Mouse (Mus musculus): ENCODE measurements around the gene Cbx8. TPM values are rescaled to one million over a fixed set of nuclear protein-coding genes. Genes with fewer than 3 reads are reported as not detected.

Cbx8 gene
- polyA plus RNA-seq, 1 experiment from 2014 or later = 8.5 TPM

DNA sequence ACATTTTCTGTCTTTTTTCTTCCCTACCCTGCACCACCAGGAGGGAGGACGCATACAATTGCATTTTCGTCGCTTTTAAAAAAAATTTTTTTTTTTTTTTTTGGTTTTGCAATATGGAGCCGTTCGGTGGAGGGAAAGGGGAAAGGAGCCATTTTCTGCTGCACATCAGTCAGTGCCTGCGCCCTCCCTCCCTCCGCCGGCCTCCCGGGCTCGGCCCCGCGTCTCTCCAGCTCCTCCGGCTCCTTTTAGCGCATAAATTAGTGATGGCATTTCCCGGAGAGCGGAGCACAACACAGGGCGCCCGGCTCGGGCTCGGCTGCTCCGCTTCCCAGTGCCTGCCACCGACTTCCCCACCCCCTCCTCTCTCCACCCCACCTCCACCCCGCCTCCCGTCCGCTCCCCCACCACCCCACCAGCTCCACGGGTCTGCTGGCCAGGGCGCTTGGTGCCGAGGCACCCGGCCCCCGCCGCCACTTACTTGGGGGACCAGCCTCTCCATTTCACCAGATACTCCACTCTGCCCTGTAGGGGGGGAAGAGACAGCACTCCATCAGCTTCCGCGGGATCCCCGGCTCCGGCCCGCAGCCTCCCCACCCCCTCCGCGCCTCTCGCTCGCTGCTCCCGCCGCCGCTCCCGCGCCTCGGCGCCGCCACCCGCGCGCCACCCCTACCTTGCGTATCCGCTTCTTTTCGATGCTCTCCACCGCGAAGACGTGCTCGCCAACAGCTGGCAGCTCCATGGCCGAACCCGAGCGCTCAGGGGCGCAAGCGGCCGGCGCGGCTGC lies 44.7 kb upstream of the Cbx8 start:
- Histone ChIP-seq H3K9ac (ENCODE audit: low read depth, low read length) (peak overlapping the region; percentile 94), H3K27ac (ENCODE audit: low read length) (peak overlapping the region; percentile 99), H3K4me2 (ENCODE audit: low read length) (peak overlapping the region; percentile 76), H3K27me3 (ENCODE audit: control insufficient read depth, insufficient read depth, low read depth, low read length) (peaks cover 26% of the 10 kb centered on the region), H3K4me3 (ENCODE audit: low read depth, low read length) (peak overlapping the region; percentile 95), H3K36me3 (ENCODE audit: control insufficient read depth, insufficient read depth, low read length) (peaks cover 16% of the 10 kb centered on the region; the same call in 1 of the 2 replicates), H3K4me1 (ENCODE audit: control insufficient read depth, insufficient read depth, low read length) (peaks cover 62% of the 10 kb centered on the region), H3K9me3 (replicated peaks; ENCODE audit: control insufficient read depth, low read length, poor library complexity, severe bottlenecking) (no peaks in the 10 kb centered on the region)
- WGBS = under 1% methylated on average over 43 of the region's 66 CpGs
- ATAC-seq = peak; percentile 65

DNA sequence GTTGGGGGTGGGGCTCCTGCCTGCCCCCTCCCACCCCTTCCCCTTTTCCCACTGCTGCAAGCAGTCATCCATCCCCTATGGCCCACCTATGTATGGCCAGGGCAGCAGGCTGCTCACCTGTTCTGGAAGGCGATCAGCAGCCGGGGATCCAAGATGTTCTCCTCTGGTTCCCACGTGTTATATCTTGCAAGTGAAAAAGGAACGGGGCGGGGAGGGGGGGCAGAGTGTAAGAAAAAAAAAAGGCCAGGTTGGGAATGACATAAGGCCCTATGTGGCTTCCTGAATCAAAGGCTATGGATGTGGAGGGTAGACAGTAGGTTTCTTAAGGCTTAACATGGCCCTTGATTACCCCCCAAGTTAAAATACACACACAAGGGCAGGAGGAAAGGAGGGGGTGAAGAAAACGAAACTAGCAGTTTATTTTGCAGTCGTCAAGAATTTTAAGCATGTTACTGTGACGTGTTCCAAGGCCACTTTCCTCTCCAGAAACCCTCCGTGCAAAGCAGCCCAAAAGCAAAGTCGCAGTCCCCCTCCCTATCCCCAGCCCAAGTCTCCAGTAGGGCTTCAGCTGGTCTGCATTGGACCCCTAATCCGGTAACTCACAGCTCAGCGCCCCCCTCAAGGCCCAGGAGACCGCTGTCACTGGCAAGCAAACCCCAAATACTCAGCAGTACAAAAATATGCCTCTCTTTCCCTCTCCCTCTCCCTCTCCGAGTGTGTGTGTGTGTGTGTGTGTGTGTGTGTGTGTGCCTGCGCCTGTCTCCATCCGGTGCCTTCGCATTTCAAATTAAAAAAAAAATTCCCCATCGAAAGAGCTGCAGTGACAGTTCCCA lies 43.9 kb upstream of the Cbx8 start:
- Histone ChIP-seq H3K4me3 (ENCODE audit: low read depth, low read length) (peak overlapping the region; percentile 95), H3K4me2 (ENCODE audit: low read length) (peak overlapping the region; percentile 76), H3K4me1 (ENCODE audit: control insufficient read depth, insufficient read depth, low read length) (peaks cover 59% of the 10 kb centered on the region), H3K27ac (ENCODE audit: low read length) (peak overlapping the region; percentile 99), H3K9ac (ENCODE audit: low read depth, low read length) (peak overlapping the region; percentile 94), H3K27me3 (ENCODE audit: control insufficient read depth, insufficient read depth, low read depth, low read length) (peaks cover 26% of the 10 kb centered on the region), H3K36me3 (ENCODE audit: control insufficient read depth, insufficient read depth, low read length) (peaks cover 16% of the 10 kb centered on the region; the same call in 1 of the 2 replicates), H3K9me3 (replicated peaks; ENCODE audit: control insufficient read depth, low read length, poor library complexity, severe bottlenecking) (no peaks in the 10 kb centered on the region)
- 2% methylated on average over 18 of the region's 18 CpGs for WGBS
- ATAC-seq = no peak

DNA sequence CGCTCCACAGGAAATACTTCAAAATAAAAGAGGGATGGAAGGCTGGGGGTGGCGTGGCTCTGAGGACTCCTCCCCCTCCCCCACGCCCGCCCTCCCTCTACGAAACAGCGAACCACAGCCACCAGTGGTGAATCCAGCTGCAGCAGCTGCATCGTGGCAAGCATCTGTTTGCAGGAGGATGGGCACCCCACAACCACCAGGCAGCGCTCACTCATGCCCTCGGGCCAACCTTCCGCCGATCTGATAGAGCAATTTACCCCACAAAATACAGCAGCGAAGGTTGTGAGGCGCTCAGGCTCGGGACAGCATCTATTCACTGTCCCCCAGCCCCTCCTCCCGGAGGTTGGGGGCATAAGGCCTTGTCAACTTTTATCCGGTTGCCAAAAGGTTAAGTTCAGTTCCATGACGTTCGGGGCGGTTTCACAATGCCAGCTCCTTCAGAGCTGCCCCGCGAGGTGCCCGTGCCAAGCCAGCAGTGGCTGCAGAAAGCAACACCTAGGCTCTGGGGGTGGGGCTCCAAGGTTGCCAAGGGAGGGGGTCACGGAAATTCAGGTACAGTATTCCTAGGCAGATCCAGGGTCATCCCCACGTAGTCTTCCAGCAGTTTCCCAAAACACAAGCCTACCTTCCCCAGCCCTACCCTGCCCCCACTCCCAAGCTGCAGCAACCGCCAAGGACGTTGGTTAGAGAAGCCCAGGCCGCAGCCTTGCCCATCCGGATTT lies 43.1 kb upstream of the Cbx8 start:
- no peak for ATAC-seq
- Histone ChIP-seq H3K9ac (ENCODE audit: low read depth, low read length) (peak overlapping the region; percentile 94), H3K27ac (ENCODE audit: low read length) (peak overlapping the region; percentile 99), H3K27me3 (ENCODE audit: control insufficient read depth, insufficient read depth, low read depth, low read length) (peaks cover 19% of the 10 kb centered on the region), H3K4me3 (ENCODE audit: low read depth, low read length) (peak overlapping the region; percentile 95), H3K9me3 (replicated peaks; ENCODE audit: control insufficient read depth, low read length, poor library complexity, severe bottlenecking) (no peaks in the 10 kb centered on the region), H3K4me1 (ENCODE audit: control insufficient read depth, insufficient read depth, low read length) (peaks cover 60% of the 10 kb centered on the region), H3K4me2 (ENCODE audit: low read length) (peak overlapping the region; percentile 76), H3K36me3 (ENCODE audit: control insufficient read depth, insufficient read depth, low read length) (peaks cover 16% of the 10 kb centered on the region; the same call in 1 of the 2 replicates)
- WGBS = 4% methylated on average over 26 of the region's 28 CpGs

DNA sequence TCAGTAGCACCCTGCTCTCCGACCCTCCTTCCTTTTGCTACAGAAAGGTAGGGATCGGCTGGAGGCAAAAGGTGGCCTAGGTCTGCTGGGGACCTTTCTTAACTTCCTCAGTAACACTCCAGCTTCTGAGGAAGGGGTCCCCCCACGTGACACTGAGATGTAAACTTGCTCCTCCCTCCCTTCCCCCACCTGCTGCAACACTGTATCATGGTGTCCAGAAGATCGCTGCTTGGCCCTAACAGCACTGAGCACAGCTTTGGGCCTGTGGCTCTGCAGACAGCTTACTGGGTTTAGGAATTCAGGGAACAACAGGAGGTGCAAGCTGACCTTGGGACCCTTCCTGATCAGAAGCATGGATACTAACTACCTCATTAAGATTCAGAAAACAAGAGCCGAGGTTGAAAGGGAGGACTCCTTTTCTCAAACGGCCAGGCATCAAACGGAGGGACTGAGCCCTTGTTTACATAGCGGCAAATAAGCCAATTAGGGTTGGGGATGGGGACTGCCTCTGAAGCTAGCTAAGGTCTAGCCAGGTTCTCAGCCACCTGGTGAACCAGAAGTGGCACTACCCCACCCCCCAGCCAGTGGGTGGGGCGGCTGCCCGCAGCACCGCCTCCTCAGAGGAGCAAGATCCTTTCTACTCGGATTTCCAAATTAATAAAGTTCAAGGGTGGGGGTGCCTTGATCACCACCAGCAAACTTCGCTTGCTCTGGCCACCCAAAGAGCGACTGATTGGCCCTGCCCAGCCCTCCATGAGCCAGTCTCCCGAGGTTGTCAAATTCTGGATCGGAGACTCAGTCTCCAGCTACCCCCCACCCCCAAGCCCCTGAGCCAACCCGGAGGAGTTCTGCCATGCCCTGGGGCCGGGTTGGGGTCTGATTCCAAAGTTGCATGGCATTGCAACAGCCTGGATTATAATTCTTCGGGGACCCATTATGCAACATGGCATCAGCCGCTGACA lies 42.1 kb upstream of the Cbx8 start:
- peak overlapping the region; percentile 76 for H3K4me2 ChIP-seq (ENCODE audit: low read length)
- H3K9ac ChIP-seq (ENCODE audit: low read depth, low read length) = peak overlapping the region; percentile 94
- no peak for ATAC-seq
- no peak overlapping the region for H3K27ac ChIP-seq (ENCODE audit: low read length)
- peaks cover 15% of the 10 kb centered on the region for H3K27me3 ChIP-seq (ENCODE audit: control insufficient read depth, insufficient read depth, low read depth, low read length)
- peaks cover 69% of the 10 kb centered on the region for H3K4me1 ChIP-seq (ENCODE audit: control insufficient read depth, insufficient read depth, low read length)
- H3K9me3 ChIP-seq (replicated peaks; ENCODE audit: control insufficient read depth, low read length, poor library complexity, severe bottlenecking) = no peaks in the 10 kb centered on the region
- WGBS = 15% methylated on average over 20 of the region's 20 CpGs
- H3K4me3 ChIP-seq (ENCODE audit: low read depth, low read length) = peak overlapping the region; percentile 95
- H3K36me3 ChIP-seq (ENCODE audit: control insufficient read depth, insufficient read depth, low read length) = peaks cover 16% of the 10 kb centered on the region; the same call in 1 of the 2 replicates

DNA sequence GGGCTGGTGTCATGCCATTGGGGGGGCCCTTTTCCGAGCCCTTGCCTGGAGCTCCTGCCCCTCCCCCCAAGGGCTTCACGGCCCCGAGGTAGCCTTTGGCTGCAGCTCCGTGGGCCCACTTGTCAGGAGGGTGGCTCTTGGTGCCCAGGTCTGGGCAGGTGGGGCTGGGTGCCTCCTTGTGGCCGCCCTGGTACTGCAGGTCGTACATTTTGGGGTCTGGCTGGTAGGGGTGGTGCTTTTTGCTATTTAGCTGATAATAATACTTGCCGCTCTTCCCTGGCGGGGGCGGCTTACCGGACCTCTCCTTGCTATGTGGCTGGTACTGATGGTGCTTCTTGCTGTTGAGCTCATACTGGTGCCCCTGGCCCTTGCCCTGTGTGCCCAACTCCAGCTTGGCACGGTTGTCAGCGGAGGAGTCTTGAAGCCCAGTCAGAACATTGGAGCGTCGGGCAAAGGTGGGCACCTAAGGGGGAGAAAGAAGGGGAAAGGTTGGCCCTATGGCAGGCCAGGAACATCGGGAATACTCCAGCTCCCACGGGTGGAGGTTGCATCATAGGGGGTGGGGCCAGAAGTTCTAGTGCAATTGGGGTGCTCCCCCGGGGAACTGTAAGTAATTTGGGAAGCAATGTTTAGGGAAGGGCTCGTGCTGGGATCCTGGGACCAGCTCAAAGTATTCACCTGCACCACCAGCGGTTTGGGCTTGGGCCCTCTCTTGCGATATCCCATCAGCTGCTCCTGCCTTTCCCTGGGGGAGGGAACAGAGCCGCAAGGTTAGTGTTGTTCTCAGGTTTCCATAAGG lies 41.3 kb upstream of the Cbx8 start:
- peaks cover 16% of the 10 kb centered on the region; the same call in 1 of the 2 replicates for H3K36me3 ChIP-seq (ENCODE audit: control insufficient read depth, insufficient read depth, low read length)

DNA sequence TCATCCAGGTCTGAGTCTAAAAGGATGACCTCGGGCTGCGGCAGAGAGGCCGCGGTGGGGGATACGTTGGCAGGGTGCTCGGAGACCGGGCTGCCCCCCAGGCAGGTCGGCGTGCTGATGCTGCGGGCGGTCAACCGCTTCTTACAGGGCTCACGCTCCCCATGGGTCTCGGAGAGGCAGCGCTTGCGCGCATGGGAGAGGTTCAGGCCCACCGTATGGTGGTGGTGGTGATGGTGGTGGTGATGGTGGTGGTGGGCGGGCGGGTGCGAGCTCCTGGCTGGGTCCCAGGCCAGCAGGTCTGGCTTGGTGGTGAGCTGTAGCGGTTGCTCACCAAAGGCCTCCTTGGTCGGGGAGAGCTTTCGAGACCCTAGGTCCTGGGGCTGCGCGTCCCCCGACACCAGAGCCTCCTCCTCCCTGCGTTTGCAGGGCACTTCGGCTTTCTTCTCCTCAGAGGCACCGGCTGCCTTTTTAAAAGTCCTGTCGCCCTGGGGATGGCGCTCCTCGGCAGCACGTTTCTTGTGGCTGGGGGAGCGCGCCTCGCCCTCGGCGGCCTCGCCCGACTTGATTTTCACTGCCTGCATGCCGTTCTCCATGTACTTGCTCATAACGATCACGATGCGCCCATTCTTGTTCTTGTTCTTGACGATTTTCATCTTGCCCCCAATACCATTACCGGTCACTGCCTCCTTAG lies 40.5 kb upstream of the Cbx8 start:
- WGBS = 27% methylated on average over 47 of the region's 47 CpGs

More for the DNA sequence above, 41.3 kb upstream of the Cbx8 start:
- 27% methylated on average over 21 of the region's 21 CpGs for WGBS
- Histone ChIP-seq H3K9ac (ENCODE audit: low read depth, low read length) (peak overlapping the region; percentile 94; the same call in 1 of the 2 replicates), H3K27ac (ENCODE audit: low read length) (no peak overlapping the region), H3K9me3 (replicated peaks; ENCODE audit: control insufficient read depth, low read length, poor library complexity, severe bottlenecking) (no peaks in the 10 kb centered on the region), H3K27me3 (ENCODE audit: control insufficient read depth, insufficient read depth, low read depth, low read length) (peaks cover 8% of the 10 kb centered on the region), H3K4me3 (ENCODE audit: low read depth, low read length) (no peak overlapping the region), H3K4me2 (ENCODE audit: low read length) (peak overlapping the region; percentile 76; the same call in 1 of the 2 replicates), H3K4me1 (ENCODE audit: control insufficient read depth, insufficient read depth, low read length) (peaks cover 65% of the 10 kb centered on the region)
- ATAC-seq = no peak

DNA sequence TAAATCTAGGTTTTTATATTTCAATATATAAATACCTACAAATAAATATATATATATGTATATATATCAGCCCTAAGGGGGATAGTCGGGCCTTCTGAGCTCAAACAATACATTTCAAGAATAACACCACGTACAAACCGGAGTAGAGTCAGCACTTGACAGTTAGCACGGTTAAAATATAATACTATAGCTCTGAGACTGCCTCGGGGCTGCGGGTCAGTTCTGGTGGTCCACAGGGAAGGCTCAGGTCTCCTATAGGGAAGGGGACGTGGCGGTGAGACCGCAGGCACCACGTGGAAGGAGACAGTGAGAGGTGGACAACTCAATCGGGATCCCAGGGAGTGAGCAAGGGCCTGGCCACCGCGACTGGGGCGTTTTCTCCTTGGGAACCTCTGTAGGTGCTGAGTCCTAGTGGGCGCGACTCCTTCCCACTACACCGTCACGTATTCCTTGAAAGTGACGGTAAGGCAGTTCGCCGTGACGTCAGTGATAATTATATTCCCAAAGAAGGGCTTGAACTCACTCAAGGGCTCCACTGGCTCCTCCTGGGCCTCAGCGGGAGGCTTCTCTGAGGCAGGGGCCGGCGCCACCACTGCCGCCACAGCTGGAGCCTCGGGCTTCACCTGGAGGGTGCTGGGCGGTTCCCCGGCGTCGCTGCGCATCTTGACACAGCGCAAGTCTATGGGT lies 39.8 kb upstream of the Cbx8 start:
- ATAC-seq = no peak
- Histone ChIP-seq H3K4me2 (ENCODE audit: low read length) (peak overlapping the region; percentile 43), H3K4me3 (ENCODE audit: low read depth, low read length) (peak overlapping the region; percentile 18), H3K27me3 (ENCODE audit: control insufficient read depth, insufficient read depth, low read depth, low read length) (peaks cover 8% of the 10 kb centered on the region), H3K4me1 (ENCODE audit: control insufficient read depth, insufficient read depth, low read length) (peaks cover 61% of the 10 kb centered on the region), H3K36me3 (ENCODE audit: control insufficient read depth, insufficient read depth, low read length) (peaks cover 16% of the 10 kb centered on the region; the same call in 1 of the 2 replicates), H3K27ac (ENCODE audit: low read length) (no peak overlapping the region), H3K9ac (ENCODE audit: low read depth, low read length) (peak overlapping the region; percentile 49), H3K9me3 (replicated peaks; ENCODE audit: control insufficient read depth, low read length, poor library complexity, severe bottlenecking) (no peaks in the 10 kb centered on the region)
- 32% methylated on average over 33 of the region's 33 CpGs for WGBS

More for the DNA sequence above, 40.5 kb upstream of the Cbx8 start:
- Histone ChIP-seq H3K9ac (ENCODE audit: low read depth, low read length) (peak overlapping the region; percentile 49; the same call in 1 of the 2 replicates), H3K9me3 (replicated peaks; ENCODE audit: control insufficient read depth, low read length, poor library complexity, severe bottlenecking) (no peaks in the 10 kb centered on the region), H3K4me1 (ENCODE audit: control insufficient read depth, insufficient read depth, low read length) (peaks cover 61% of the 10 kb centered on the region), H3K4me3 (ENCODE audit: low read depth, low read length) (peak overlapping the region; percentile 18), H3K36me3 (ENCODE audit: control insufficient read depth, insufficient read depth, low read length) (peaks cover 16% of the 10 kb centered on the region; the same call in 1 of the 2 replicates), H3K27me3 (ENCODE audit: control insufficient read depth, insufficient read depth, low read depth, low read length) (peaks cover 8% of the 10 kb centered on the region), H3K4me2 (ENCODE audit: low read length) (peak overlapping the region; percentile 43), H3K27ac (ENCODE audit: low read length) (no peak overlapping the region)
- no peak for ATAC-seq
